Mouse (Mus musculus): ENCODE measurements around the gene Snrpf.

Gene Snrpf

DNA sequence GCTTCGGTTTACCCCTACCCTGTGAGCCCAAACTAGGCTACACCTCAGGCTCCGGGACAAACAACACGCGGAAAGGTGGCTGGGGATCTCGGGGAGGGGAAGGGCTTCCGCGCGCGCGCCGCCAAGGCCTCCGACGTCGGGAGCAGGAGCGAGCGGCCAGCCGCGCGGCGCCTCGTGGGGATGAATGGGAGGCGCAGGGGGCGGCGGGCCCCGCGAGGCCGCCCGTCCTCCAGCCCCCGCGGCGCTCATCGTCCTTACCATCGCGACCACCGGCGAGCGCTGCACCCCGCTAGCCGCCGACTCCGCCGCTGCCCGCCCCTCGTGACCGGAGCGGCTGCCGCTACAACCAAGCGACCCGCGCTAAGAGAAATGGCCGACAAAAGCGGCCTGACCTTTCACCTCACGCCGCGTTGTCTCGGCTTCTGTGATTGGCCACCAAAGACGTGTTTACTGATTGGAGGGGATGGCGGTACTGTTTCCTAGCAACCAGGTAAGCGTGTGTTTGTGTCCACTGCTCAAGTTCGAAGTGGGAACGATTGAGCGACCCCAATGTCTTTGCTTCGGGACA lies at the start of gene Snrpf:
TSS of gene Snrpf (minus strand) at position 426 of the 568 bp plus-strand sequence.
- peak; percentile 95 for DNase-seq

DNA sequence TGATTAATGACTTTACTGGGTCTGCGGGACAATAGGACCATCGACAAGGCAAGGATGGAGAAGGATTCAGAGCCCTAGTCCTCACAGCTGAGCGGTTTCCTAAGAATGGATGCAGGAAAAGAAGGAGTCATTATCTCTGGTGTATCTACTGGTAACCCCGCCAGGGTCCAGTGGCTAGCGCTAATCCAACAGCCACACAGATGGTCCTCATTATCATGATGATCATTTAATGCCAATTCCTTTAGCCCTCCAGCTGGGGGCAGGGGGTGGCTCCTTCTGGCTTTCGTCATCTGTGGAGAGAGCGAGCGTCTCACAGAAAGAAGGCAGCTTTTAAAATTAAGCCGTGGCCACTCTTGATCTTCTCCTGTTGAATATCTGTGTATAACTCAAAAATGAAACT lies 46.4 kb upstream of the Snrpf start:
- peak; percentile 74 for DNase-seq

DNA sequence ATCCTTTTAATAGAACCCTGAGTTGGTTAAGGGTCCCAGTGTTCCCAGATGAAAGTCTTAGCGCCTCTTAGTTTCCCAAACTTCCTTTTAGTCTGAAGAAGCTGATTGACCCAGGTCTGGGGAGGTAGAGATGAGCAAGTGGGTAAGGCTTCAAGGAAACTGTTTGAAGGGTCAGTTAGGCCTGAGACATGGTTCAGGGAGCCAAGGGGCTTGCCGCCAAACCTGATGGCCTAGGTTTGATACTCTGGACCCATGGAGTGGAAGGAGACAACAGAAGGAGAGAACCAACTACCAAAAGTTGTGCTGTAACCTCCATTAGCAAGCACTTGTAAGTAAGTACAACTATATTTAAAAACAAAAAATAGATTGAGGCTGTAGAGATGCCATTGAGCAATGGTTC lies 44.5 kb upstream of the Snrpf start:
- no peak for DNase-seq

DNA sequence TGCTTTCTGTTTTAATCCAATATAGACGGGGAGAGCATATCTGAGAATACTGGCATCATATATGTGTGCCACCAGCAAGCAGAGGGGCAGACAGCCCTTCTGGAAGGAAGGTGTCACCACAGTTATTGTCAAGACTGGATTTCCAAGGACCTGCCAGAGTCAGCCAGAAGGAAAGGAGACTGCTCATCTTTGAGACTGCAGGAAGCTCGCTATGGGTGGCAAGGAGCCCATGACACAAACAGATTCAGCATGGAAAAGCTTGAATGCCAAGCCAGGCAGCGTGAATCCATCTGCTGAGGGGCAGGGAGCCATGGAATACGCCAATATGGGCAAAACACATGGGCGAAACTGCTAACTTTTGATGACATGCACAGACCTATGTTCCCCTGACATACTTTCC lies 44.1 kb upstream of the Snrpf start:
- no peak for DNase-seq

DNA sequence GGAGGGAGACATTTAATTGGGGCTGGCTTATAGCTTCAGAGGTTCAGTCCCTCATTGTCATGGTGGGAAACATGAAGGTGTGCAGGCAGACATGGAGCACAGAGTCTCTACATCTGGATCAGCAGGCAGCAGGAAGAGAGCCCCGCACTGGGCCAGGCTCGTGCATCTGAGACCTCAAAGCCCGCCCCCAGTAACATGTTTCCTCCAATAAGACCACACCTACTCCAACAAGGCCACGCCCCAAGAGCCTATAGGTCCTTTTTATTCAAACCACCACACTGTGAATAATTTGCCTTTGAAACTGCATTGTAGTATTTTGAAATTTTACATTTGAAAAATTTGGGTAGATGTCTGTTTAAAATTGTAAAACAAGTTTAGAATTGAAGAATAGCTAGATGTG lies 42.6 kb upstream of the Snrpf start:
- DNase-seq = no peak

DNA sequence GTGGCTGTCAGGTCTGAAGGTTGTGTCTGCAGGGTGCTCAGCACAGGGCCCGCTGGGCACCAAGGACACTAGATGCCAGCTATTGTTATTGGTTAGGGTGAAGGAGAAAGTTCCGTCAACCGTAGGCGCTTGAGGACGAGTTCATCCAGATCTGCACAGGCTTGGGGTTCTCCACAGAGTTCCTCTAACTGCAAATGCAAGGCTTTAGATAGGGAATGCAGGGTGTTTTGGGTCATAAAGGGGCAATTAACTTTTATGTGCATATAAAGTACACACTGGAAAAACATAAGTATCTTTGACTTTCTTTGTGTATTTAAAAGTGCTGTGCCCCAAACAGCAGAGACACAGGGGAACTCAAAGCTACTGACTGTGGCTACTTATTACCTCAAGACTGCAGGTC lies 40.8 kb upstream of the Snrpf start:
- no peak for DNase-seq

DNA sequence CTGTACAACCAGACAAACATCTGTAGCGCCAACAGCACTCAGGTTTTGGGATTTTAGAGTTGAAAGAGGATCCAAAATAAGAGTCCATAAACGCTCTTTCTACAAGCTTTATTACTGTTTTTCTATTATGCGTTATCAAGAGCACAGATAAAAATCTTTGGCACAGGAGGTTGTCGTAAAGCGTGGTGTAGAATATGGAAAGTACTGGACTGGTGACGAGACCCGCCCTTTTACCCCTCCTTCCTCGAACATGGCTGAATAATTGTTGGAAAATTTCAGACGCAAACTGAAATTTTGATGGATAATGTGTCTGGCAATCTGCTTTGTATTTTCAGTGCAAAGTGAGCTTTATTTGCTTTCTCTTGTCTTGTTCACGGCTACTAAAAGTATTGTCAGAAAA lies 34.6 kb upstream of the Snrpf start:
- DNase-seq = no peak

DNA sequence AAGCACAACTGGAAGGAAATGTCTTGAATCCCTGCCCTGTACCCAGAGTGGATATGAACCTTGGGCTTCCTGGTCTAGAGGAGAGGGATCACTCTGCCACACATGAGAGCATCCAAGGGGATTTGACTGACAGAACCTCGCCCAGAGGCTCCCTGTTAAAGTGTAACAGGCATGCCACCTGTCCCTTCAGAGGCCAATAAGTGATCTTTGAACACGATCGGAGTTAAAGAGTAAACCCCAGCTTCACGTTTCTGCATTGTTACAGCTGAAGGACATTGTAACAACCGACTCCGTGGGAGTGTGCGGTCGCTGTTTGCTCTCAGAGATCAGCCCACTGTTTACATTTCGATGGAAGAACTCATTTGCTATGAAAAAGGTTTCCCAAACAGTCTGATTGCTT lies 34.2 kb upstream of the Snrpf start:
- DNase-seq = no peak

DNA sequence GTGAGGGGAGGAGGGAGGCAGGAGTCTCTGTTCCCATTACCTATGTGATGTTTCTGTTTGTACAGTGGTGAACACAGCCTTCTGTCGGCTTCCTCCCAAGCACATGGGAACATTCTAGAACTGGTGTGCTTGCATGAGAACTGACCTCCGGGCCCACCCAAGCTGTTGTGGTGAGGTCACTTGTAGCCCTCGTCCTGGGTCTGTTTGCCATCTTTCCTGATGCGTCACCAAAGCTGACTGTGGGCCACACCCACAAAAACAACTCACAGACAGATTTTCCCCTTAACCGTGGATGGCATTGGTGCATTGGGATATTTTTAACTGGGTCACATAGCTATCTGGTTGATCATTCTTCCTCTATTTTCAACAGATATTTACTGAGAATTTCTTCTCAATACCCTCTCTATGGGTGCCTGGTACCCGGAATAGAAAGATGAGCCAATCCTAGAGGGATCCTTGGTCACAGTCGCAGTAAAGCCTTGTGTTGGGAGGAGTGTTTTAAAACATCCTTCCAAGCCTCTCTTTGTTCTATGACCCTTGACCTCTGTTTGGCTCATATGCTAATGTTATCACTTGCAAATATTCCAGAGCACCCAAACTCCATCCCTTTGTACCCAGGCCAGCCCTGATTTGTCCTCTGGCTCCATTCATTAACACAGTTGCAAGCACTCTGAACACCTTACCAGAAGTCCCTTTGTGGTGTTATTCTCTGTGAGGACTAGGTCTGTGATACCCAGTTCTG lies 31.1 kb upstream of the Snrpf start:
- no peak for DNase-seq

DNA sequence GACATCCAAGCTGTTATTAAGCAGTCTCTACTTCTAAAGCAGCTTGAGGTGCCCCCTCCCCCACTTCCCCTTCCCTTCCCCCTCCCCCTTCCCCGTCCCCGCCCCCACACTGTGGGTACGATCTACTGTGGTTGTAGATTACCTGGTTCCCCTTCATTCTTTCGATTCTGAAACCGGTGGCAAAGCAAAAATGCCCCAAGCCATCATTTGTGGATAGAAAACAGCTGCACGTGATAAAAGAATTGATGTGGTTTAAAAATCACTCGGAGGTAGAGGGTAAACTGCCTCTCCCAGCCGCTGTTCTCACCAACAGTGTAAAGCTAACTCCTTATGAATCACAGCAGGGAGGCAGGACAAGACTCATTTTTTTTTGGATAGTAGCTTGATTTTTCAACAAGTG lies 25.3 kb upstream of the Snrpf start:
- no peak for DNase-seq

DNA sequence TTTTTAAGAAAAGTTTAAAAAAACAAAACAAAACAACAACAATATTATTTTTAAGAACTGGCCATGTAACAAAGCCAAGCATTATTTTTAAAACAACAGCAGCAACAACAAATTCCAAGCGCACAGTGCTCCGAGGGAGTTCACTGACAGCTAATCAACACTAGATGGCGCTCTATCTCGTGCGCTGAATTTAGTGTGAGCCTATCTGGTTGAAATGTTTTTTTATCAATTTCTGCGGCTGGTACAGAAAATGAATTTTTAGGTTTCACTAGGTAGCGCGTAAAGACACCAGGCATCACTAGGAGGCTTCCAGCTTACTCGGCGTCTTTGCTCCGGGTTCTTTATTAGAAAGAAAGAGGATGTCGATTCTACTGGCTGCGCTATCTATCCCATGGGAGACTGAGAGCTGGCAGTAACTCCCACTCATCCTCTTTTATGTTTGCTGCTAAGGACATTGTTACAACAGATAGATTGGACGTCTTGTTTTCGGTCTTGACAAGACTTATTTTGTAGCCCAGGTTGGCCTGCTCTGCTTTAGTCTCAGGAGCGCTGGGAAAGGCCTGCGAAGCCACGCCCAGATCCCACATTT lies 22.0 kb upstream of the Snrpf start:
- peak; percentile 73 for DNase-seq

DNA sequence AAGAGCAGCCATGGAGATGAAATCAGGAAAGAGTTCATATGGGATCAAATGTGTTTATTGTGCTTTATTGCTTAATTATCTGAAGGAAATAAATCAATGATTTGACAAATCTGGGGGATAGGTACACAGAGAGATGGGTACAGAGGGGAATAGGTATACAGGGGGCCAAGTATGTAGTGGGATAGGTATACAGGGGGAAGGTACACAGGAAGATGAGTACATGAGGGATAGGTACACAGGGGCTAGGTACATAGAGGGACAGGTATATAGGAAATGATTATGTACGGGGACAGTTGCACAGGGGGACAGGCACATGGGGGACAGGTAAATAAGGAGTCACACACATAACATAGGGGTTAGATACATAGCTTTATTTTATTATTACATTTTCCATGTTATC lies 21.4 kb upstream of the Snrpf start:
- DNase-seq = no peak

DNA sequence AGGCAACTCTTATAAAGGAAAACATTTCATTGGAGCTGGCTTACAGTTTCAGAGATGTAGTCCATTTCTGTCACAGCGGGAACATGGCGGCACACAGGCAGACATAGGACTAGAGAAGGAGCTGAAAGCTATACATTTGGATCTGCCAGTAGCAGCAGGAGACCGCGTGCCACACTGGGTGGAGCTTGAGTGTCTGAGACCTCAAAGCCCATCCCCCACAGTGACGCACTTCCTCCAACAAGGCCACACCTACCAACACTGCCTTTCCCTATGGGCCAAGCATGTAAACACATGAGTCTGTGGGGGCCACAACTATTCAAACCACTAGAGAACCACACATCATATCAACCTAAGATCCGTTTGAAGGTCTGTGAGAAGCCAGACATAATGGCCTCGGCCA lies 19.7 kb upstream of the Snrpf start:
- no peak for DNase-seq

DNA sequence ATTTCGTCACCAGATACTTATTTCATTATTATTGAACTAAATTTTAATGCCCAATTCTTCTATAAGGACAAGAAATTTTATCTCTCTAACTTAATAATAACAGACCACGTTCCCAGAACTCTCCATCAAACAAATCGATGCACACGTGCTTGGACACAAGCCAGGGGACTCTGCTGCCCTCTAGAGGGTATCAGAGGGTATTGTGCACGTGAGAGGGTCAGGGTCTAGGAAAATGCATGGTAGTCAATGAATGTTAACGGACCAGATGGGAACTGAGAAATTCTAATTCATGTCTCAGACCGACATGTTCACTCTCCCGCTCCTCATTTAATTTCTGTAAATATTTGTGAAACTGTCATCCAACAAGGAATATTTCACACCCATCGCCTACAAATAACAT lies 18.5 kb upstream of the Snrpf start:
- peak; percentile 54 for DNase-seq

DNA sequence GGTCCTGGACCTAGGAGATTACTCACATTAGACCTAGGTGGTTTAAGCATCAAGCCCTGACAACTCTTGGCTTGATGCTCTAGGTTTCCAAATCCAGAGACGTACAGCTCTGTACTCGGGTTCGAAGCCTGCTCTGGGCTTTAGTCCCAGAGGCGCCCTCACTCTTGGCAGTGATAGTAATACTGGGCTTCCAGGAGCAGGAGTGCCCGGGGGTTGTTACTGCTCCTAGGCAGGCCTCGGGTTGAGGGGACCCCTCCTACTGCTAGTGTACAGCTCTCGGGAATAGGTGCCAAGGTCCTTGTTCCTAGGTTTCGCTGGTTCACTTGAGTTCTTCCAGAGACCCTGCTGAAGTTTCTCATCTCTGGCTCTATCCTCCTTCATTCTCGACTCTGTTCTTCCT lies 16.8 kb upstream of the Snrpf start:
- no peak for DNase-seq

DNA sequence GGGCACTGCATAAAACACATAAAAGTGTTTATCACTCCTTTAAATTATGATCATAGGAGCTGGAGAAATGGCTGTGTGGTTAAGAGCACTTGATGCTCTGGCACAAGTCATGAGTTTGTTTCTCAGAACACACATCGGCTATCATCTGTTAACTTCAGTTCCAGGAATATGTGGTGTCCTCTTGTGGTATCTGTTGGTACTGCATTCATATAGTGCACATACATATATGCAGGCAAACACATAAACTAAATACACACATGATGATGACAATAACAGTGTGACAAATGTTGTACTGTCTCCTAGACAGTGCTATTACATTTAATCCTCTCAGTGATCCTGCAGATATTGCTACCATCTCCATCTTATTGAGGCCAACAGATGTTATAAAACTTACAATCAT lies 13.8 kb upstream of the Snrpf start:
- no peak for DNase-seq

DNA sequence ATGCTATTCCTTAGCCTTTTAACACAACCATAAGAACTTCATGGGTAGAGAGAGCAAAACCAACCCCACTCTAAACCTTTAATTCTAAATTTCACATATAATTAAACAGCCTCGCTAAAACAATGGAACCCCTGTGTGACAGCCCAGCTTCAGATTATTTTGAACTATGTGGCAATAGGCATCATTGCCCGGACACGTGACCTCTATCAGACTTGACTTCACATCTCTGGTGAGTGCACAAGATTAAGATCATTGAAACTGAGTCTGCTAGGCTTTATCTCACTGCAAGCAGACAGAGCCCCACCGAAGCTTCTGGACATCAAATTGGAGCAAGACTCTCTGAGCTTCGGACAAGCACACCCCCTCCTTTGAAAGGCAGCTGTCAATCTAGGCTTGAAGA lies 12.8 kb upstream of the Snrpf start:
- DNase-seq = no peak

DNA sequence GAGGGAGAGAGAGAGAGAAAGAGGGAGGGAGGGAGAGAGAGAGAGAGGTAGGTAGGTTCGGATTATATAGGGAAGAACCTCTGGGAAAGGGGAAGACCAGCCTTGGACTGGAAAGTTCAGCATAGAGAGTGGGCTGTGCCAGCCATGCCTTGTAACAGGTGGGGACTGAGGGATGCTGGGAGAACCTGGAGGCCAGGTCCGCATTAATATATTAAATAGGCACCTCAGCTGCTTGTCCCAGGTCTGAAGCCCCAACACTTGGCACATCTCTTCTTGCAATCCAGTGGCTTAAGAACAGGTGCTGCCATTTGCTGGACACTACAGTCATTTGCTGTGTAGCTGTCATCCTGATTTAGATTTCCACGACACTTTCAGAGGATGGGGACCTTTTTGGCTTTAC lies 7.1 kb upstream of the Snrpf start:
- DNase-seq = no peak

DNA sequence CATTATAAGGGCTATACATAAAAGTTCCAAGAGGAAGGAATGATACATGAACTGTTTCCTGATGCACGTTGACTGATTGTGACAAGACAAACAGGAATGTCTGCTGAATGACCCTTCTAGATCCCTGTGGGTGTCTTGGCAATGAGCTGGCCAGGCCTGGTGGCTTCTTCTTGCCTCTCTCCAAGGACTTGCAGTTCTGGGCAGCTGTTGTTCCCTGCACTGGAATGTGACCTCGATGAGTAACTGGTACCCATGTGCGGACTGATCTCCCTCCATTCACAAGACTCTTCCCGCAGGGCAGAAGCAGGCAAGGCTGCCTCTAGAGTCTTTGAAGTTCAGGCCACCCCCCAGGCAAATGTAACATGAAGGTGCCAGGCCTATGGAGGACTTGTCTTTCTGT lies 6.3 kb upstream of the Snrpf start:
- no peak for DNase-seq

DNA sequence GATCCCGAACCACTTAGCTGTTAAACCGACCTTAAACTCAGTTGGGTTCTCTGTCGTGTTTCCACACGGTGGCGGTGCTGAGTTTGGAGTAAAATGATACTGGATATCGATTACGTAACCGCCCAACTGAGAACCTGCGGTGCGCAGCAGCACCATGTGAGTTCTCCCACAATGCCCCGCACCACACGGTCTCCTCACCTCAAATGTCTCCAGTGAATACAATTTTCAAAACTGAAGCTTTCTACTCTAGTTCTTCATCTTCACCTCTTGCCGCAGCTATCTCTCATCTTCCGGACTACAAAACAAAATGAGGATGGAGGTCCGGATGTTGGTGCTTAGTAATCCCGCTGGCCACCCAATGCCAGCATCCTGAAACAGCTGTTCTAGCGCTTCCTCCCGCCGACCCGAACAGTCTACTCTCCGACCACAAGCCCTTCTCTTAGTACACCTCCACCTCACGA lies 4.5 kb upstream of the Snrpf start:
- peak; percentile 95 for DNase-seq

DNA sequence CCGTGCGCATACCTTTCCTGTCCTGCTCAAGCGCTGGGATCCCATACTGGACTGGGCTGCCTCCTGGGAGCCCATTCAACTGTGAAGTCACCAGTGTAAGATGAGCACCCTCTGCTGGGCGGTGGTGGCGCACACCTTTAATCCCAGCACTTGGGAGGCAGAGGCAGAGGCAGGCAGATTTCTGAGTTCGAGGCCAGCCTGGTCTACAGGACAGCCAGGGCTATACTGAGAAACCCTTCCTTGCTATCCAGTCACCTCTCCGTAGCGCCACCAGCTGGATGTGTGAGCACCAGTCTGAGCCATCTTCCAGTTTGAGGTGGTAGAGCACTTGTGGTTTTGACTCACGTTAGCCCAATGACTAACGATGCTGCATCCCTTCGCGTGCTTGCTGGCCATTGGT lies 3.0 kb upstream of the Snrpf start:
- peak; percentile 23 for DNase-seq

DNA sequence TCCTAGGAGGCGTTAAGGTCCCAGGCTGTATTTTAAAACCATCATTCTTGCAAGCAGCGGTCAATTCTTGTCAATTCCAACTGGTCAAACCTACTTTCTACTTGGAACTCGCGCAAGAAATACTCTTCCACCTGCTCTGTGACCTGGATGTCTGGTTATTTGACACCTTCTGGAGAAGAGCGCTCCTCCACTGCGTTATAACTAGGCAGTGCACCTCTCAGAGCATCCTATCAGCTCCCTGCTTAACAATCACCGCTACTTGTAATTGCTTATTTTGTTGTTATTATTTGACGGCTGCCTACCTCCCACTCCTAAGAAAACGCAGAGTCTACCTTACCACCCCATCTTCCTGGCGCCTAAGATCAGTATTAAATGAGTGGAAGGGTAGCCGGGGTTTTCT lies 710 bp downstream of the Snrpf start:
- DNase-seq = peak; percentile 36

DNA sequence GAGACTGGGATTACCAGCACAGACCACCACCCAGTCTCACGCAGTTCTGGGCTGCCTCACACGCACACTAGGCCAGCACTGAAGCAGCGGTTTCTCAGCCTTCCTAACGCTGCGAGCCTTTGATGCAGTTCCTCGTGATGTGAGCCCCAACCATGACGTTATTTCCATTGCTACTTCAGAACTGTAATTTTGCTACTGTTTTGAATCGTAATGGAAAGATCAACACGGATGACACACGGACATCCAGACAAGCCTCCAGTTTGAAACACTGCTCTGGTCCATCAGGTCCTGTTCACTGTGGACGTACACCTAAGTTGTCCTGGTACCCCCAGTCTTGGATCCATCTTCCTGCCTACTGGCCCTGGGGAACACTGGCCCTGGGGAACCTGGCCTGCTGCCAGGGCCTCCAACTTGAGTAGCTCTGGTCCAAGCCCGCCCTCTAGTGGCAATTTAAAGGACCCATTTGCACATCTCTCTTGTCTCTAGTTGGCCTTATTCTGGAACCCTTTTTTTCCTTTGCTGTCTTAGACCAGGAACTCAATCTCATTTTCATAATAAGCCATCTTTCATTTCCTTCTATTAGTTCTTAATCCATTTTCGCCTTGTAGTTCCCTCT lies 12.1 kb downstream of the Snrpf start:
- peak; percentile 88 for DNase-seq

DNA sequence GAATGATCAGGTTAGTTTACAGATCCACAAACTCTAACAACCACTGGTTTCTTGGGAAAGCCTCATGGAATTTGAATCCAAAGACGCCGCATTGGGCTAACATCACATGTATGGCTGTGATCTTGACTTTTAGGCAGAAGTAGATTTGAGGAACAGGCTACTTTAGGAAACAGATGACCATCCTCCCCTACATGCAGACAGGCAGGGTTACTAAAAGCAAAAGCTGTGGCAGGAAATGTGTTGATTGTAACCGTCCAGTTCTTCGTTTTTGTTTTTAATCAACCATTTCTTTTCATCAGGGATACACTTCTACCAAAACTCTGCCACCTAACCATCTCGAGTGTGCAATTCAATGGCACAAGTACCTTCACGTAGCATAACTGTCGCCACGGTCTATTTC lies 13.5 kb downstream of the Snrpf start:
- no peak for DNase-seq
